In the genomic region with DNA sequence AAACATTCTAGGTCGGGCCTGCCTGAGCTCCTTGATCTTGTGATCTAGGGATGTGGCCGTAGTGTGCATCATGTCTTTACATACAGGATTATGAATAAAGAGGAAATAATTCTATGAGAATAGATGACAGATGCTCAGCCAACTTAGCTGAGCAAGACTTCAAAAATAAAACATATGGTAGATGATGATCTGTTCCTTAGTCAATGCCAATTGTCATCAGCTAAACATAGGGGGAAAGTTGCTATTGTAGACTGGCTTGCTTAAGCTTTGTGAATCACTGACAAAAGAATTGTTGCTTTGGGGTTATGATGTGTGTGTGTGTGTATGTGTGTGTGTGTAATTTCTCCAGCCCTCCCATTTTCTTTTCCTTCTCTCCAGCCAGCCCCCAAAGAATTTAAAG, we compare ENCODE assay signal across 24 mouse cellular contexts.
DNase-seq lines count a peak whose midpoint lies in the region; ATAC-seq and TF ChIP-seq lines count a peak whose summit lies in the region.
"Had no signal": no experiment of that assay in that cellular context is flagged by ENCODE, and none has a peak within 500 bp of the region (broad histone marks: within the 10 kb centered on the region; RNA-seq: fewer than 3 reads in every experiment).

No protein-coding gene starts in this region.

- WGBS in lung, postnatal 0 days = 67% methylated on average over 2 of the region's 2 CpGs
- WGBS in kidney, embryonic 14.5 days = 81% methylated on average over 2 of the region's 2 CpGs

- no peak for TF ChIP-seq CTCF in lung, postnatal 0 days (IDR thresholded peaks at IDR 0.05)

- H3K4me1 ChIP-seq in lung, postnatal 0 days (ENCODE audit: insufficient read depth, low read depth, low read length) = no peaks in the 10 kb centered on the region
- H3K4me1 ChIP-seq in kidney, embryonic 14.5 days (ENCODE audit: control insufficient read depth, insufficient read depth, low read length) = no peaks in the 10 kb centered on the region
- H3K4me1 ChIP-seq: forebrain, embryonic 12.5 days; forebrain, embryonic 15.5 days; hindbrain, embryonic 12.5 days; hindbrain, embryonic 15.5 days had no signal

- ATAC-seq in frontal cortex, adult (ENCODE audit: low TSS enrichment) = peak; percentile 83
- peak; percentile 32; the same call in 1 of the 2 replicates for ATAC-seq in lung, postnatal 0 days
- no peak for ATAC-seq in kidney, embryonic 14.5 days (ENCODE audit: low FRiP score, low TSS enrichment)
- ATAC-seq: activated CD4-positive, CD25-positive, alpha-beta regulatory T cell, adult 4 months; forebrain, embryonic 15.5 days had no signal

- no peak overlapping the region for H3K4me3 ChIP-seq in lung, postnatal 0 days (ENCODE audit: low read depth, low read length)
- H3K4me3 ChIP-seq in kidney, embryonic 14.5 days (ENCODE audit: low read length) = no peak overlapping the region
- H3K4me3 ChIP-seq: forebrain, embryonic 12.5 days; forebrain, embryonic 15.5 days; heart, adult 2 months; hindbrain, embryonic 12.5 days; hindbrain, embryonic 15.5 days had no signal

- no peak for TF ChIP-seq EP300 in lung, postnatal 0 days (IDR thresholded peaks at IDR 0.05)

- DNase-seq in frontal cortex, postnatal 25 days (ENCODE audit: low spot score in 2 of 2) = no peak
- DNase-seq in layer of hippocampus, adult 9-10 months (ENCODE audit: low spot score) = peak; percentile 44
- no peak for DNase-seq in layer of hippocampus, adult 11-12 months (ENCODE audit: low spot score)
- DNase-seq in lung, postnatal 0 days (ENCODE audit: low spot score) = peak; percentile 68
- no peak for DNase-seq in lung, postnatal 14 days
- peak; percentile 72 for DNase-seq in telencephalon, adult 2 months (ENCODE audit: low read depth, low spot score)
- DNase-seq: adrenal gland, adult 8-10 months; adrenal gland, postnatal 25 days; B cell, adult 2 months; cerebellum, adult 18-20 months; cerebellum, adult 9-10 months; cerebellum, postnatal 14 days; gastrocnemius, postnatal 25 days; heart, adult 2 months had no signal

- no peak overlapping the region for H3K9ac ChIP-seq in lung, postnatal 0 days (replicated peaks; ENCODE audit: low read depth)
- no peak overlapping the region for H3K9ac ChIP-seq in kidney, embryonic 14.5 days (ENCODE audit: low read depth, low read length)
- H3K9ac ChIP-seq: forebrain, embryonic 12.5 days; forebrain, embryonic 15.5 days; hindbrain, embryonic 12.5 days; hindbrain, embryonic 15.5 days had no signal

- no peaks in the 10 kb centered on the region for H3K36me3 ChIP-seq in lung, postnatal 0 days (ENCODE audit: insufficient read depth, low read length)
- H3K36me3 ChIP-seq in kidney, embryonic 14.5 days (ENCODE audit: control insufficient read depth, insufficient read depth, low read length) = no peaks in the 10 kb centered on the region
- H3K36me3 ChIP-seq: forebrain, embryonic 12.5 days; forebrain, embryonic 15.5 days; G1E; hindbrain, embryonic 12.5 days; hindbrain, embryonic 15.5 days had no signal

- H3K4me2 ChIP-seq in lung, postnatal 0 days (replicated peaks; ENCODE audit: low read depth, low read length) = no peak overlapping the region
- H3K4me2 ChIP-seq in kidney, embryonic 14.5 days (replicated peaks; ENCODE audit: low read depth, low read length) = no peak overlapping the region
- H3K4me2 ChIP-seq: forebrain, embryonic 12.5 days; forebrain, embryonic 15.5 days; heart, embryonic 11.5 days; hindbrain, embryonic 12.5 days; hindbrain, embryonic 15.5 days had no signal

- H3K27ac ChIP-seq in lung, postnatal 0 days (ENCODE audit: low read length) = no peak overlapping the region
- H3K27ac ChIP-seq in kidney, embryonic 14.5 days (ENCODE audit: low read depth, low read length) = no peak overlapping the region
- H3K27ac ChIP-seq: forebrain, embryonic 12.5 days; forebrain, embryonic 15.5 days; heart, adult 2 months; hindbrain, embryonic 12.5 days; hindbrain, embryonic 15.5 days had no signal

- H3K9me3 ChIP-seq in lung, postnatal 0 days (ENCODE audit: low read length) = no peaks in the 10 kb centered on the region
- H3K9me3 ChIP-seq in kidney, embryonic 14.5 days (ENCODE audit: control insufficient read depth, low read length) = no peaks in the 10 kb centered on the region
- H3K9me3 ChIP-seq: forebrain, embryonic 12.5 days; forebrain, embryonic 15.5 days; hindbrain, embryonic 12.5 days; hindbrain, embryonic 15.5 days had no signal

- no peaks in the 10 kb centered on the region for H3K27me3 ChIP-seq in lung, postnatal 0 days (replicated peaks; ENCODE audit: insufficient read depth, low read length)
- H3K27me3 ChIP-seq in kidney, embryonic 14.5 days (ENCODE audit: control insufficient read depth, insufficient read depth, low read length) = no peaks in the 10 kb centered on the region
- H3K27me3 ChIP-seq: CH12.LX; forebrain, embryonic 12.5 days; forebrain, embryonic 15.5 days; hindbrain, embryonic 12.5 days; hindbrain, embryonic 15.5 days had no signal

Comparison
In these comparisons a context has a peak if more than half of its experiments do, and no peak if none do; other contexts are left out.
1. DNase-seq: peak in layer of hippocampus, adult 9-10 months (single experiment), lung, postnatal 0 days (single experiment) and telencephalon, adult 2 months (single experiment); none in frontal cortex, postnatal 25 days (0 of 2), layer of hippocampus, adult 11-12 months (single experiment) and lung, postnatal 14 days (single experiment).